Mouse (Mus musculus): ENCODE data around the gene Ece2. TPM values are rescaled to one million over a fixed set of nuclear protein-coding genes. Genes with fewer than 3 reads are reported as not detected.
"Not testable (repeated sequence)": the region's sequence is repeated elsewhere in the genome, so short reads cannot be mapped to it uniquely, and the experiment has no call there.

Ece2 gene
- polyA plus RNA-seq, 1 experiment from 2014 or later = 3.6 TPM

DNA sequence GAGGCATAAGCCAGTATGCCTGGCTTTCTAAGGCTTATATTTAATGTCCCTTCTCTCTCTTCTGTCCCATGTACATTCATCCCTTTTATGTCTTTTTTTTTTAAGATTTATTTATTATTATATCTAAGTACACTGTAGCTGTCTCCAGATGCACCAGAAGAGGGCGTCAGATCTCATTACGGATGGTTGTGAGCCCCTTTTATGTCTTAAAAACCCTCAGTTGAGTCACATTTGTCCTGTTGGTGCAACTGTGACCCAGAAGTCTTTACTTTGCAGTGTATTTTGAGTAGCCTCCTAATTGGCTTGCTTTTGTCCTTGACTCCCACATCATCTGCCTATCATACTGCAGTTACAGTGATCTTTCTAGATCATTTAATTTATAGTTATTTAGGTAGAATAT, 23.7 kb downstream of the Ece2 start:
- Histone ChIP-seq H3K9ac (replicated peaks; ENCODE audit: low read length) (0 out of 2 replicates have a peak overlapping the region, but pooled peaks have one; percentile 35), H3K27ac (ENCODE audit: low read length) (no peak overlapping the region), H3K4me2 (replicated peaks; ENCODE audit: low read depth, low read length) (no peak overlapping the region), H3K4me1 (ENCODE audit: insufficient read depth, low read length) (peaks cover 16% of the 10 kb centered on the region), H3K4me3 (ENCODE audit: low read length) (no peak overlapping the region), H3K27me3 (ENCODE audit: insufficient read depth, low read length) (no peaks in the 10 kb centered on the region), H3K36me3 (ENCODE audit: insufficient read depth, low read length) (peaks cover 43% of the 10 kb centered on the region), H3K9me3 (ENCODE audit: low read length) (no peaks in the 10 kb centered on the region)
- WGBS = 63% methylated on average over 2 of the region's 2 CpGs
- no peak for ATAC-seq (ENCODE audit: low FRiP score, low TSS enrichment)

DNA sequence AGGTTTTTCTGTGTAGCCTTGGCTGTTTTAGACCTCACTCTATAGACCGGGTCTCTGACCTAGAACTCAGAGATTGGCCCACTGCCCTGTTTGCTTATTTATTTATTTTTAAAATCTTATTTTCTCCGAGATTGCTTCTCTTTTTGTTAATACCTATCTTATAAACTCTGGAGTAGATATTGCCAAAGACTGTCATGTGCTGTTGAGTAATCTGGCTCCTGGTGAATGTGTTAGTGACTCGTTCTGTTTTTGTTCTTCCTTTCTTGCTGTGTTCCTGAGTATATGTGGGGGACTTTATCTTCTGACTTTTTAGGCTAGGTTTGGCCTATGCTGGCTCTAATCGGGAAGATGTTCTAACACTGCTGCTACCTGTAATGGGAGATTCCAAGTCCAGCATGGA, 28.0 kb downstream of the Ece2 start:
- H3K9me3 ChIP-seq (ENCODE audit: low read length) = no peaks in the 10 kb centered on the region
- H3K27me3 ChIP-seq (ENCODE audit: insufficient read depth, low read length) = no peaks in the 10 kb centered on the region
- H3K4me3 ChIP-seq (ENCODE audit: low read length) = no peak overlapping the region
- no peak overlapping the region for H3K4me2 ChIP-seq (replicated peaks; ENCODE audit: low read depth, low read length)
- peaks cover 74% of the 10 kb centered on the region for H3K36me3 ChIP-seq (ENCODE audit: insufficient read depth, low read length)
- H3K27ac ChIP-seq (ENCODE audit: low read length) = no peak overlapping the region
- H3K9ac ChIP-seq (replicated peaks; ENCODE audit: low read length) = no peak overlapping the region
- WGBS = 92% methylated on average over 4 of the region's 4 CpGs
- H3K4me1 ChIP-seq (ENCODE audit: insufficient read depth, low read length) = peaks cover 5% of the 10 kb centered on the region
- ATAC-seq (ENCODE audit: low FRiP score, low TSS enrichment) = no peak

DNA sequence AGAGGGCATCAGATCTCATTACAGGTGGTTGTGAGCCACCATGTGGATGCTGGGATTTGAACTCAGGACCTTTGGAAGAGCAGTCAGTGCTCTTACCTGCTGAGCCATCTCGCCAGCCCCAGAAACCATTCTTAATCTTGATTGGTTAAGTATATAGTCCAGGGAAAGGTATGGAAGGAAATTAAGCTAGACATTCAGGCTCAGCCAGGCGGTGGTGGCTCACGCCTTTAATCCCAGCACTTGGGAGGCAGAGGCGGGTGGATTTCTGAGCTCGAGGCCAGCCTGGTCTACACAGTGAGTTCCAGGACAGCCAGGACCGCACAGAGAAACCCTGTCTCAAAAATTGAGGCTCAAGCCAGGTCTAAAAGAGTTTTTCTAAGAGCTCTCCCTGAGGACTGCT, 38.4 kb downstream of the Ece2 start, which contains the start of gene Eif4g1:
Gene Eif4g1 (plus strand): TSS at position 301 of the 400 bp plus-strand sequence.
- not testable (repeated sequence) for H3K4me2 ChIP-seq (replicated peaks; ENCODE audit: low read depth, low read length); ATAC-seq (ENCODE audit: low FRiP score, low TSS enrichment); H3K9ac ChIP-seq (replicated peaks; ENCODE audit: low read length); H3K27me3 ChIP-seq (ENCODE audit: insufficient read depth, low read length); H3K4me3 ChIP-seq (ENCODE audit: low read length); H3K36me3 ChIP-seq (ENCODE audit: insufficient read depth, low read length); H3K27ac ChIP-seq (ENCODE audit: low read length); H3K4me1 ChIP-seq (ENCODE audit: insufficient read depth, low read length); H3K9me3 ChIP-seq (ENCODE audit: low read length)
- WGBS = 100% methylated on average over 4 of the region's 6 CpGs

DNA sequence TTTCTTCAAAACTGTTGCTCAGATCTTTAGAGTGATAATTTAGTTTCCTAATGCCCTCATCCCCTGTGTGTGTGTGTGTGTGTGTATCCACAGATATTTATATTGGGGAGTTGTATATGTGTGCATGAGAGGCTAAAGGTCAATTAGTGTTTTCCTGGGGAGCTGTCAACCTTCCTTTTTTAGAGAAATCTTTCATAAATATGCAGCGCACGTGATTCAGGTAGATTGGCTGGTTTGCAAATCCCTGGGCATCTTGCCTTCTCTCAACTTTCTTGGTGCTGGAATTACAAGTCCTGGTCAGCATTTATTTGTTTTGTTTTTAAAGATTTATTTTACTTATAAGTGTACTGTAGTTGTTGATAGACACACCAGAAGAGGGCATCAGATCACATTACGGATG, 40.7 kb downstream of the Ece2 start:
- no peak for ATAC-seq (ENCODE audit: low FRiP score, low TSS enrichment)
- H3K9me3 ChIP-seq (ENCODE audit: low read length) = no peaks in the 10 kb centered on the region
- peaks cover 6% of the 10 kb centered on the region for H3K36me3 ChIP-seq (ENCODE audit: insufficient read depth, low read length)
- peaks cover 14% of the 10 kb centered on the region for H3K4me1 ChIP-seq (ENCODE audit: insufficient read depth, low read length)
- no peak overlapping the region for H3K27ac ChIP-seq (ENCODE audit: low read length)
- no peak overlapping the region for H3K9ac ChIP-seq (replicated peaks; ENCODE audit: low read length)
- H3K27me3 ChIP-seq (ENCODE audit: insufficient read depth, low read length) = no peaks in the 10 kb centered on the region
- 81% methylated on average over 3 of the region's 3 CpGs for WGBS
- no peak overlapping the region for H3K4me3 ChIP-seq (ENCODE audit: low read length)
- no peak overlapping the region for H3K4me2 ChIP-seq (replicated peaks; ENCODE audit: low read depth, low read length)

DNA sequence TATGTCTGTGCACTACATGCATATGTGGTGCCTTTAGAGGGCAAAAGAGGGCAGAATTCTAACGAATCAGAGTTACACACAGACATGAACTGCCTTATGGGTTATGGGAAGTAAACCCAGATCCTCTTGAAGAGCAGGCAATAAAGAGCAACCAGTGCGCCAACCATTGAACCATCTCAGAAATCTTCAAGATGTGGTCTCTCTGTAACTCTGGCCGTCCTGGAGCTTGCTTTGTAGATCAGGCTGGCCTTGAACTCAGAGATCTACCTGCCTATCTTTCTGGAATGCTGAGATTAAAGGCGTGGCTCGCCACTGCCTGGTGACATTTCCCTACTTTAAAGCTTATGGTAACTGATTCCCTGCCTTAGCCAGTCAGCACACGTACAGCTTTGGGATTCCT, 42.3 kb downstream of the Ece2 start:
- Histone ChIP-seq H3K27me3 (ENCODE audit: insufficient read depth, low read length) (no peaks in the 10 kb centered on the region), H3K27ac (ENCODE audit: low read length) (peak overlapping the region; percentile 72), H3K9me3 (ENCODE audit: low read length) (no peaks in the 10 kb centered on the region), H3K4me2 (replicated peaks; ENCODE audit: low read depth, low read length) (peak overlapping the region; percentile 99), H3K9ac (replicated peaks; ENCODE audit: low read length) (no peak overlapping the region), H3K4me1 (ENCODE audit: insufficient read depth, low read length) (peaks cover 14% of the 10 kb centered on the region), H3K36me3 (ENCODE audit: insufficient read depth, low read length) (peaks cover 17% of the 10 kb centered on the region), H3K4me3 (ENCODE audit: low read length) (peak overlapping the region; percentile 97)
- ATAC-seq (ENCODE audit: low FRiP score, low TSS enrichment) = no peak
- 23% methylated on average over 6 of the region's 6 CpGs for WGBS

DNA sequence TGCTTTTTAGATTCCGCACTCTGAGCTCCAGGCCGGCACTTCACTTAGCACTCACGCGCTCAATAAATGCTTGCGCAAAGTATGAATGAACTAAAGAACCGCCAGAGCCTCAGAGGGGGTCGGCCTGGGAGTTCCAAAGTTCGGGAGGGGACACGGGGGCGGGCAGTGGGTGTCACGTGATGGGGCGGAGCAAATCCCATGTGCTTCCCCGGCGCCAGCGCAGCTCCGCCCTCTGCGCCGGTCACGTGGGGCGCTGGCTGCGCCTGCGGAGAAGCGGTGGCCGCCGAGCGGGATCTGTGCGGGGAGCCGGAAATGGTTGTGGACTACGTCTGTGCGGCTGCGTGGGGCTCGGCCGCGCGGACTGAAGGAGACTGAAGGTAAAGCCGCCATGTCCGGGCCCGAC, 42.9 kb downstream of the Ece2 start:
- peak overlapping the region; percentile 95 for H3K27ac ChIP-seq (ENCODE audit: low read length)
- H3K4me3 ChIP-seq (ENCODE audit: low read length) = peak overlapping the region; percentile 97
- peak overlapping the region; percentile 96 for H3K9ac ChIP-seq (replicated peaks; ENCODE audit: low read length)
- H3K4me2 ChIP-seq (replicated peaks; ENCODE audit: low read depth, low read length) = peak overlapping the region; percentile 99
- H3K9me3 ChIP-seq (ENCODE audit: low read length) = no peaks in the 10 kb centered on the region
- no peaks in the 10 kb centered on the region for H3K27me3 ChIP-seq (ENCODE audit: insufficient read depth, low read length)
- under 1% methylated on average over 35 of the region's 38 CpGs for WGBS
- H3K4me1 ChIP-seq (ENCODE audit: insufficient read depth, low read length) = peaks cover 14% of the 10 kb centered on the region
- H3K36me3 ChIP-seq (ENCODE audit: insufficient read depth, low read length) = peaks cover 23% of the 10 kb centered on the region
- ATAC-seq (ENCODE audit: low FRiP score, low TSS enrichment) = peak; percentile 96

DNA sequence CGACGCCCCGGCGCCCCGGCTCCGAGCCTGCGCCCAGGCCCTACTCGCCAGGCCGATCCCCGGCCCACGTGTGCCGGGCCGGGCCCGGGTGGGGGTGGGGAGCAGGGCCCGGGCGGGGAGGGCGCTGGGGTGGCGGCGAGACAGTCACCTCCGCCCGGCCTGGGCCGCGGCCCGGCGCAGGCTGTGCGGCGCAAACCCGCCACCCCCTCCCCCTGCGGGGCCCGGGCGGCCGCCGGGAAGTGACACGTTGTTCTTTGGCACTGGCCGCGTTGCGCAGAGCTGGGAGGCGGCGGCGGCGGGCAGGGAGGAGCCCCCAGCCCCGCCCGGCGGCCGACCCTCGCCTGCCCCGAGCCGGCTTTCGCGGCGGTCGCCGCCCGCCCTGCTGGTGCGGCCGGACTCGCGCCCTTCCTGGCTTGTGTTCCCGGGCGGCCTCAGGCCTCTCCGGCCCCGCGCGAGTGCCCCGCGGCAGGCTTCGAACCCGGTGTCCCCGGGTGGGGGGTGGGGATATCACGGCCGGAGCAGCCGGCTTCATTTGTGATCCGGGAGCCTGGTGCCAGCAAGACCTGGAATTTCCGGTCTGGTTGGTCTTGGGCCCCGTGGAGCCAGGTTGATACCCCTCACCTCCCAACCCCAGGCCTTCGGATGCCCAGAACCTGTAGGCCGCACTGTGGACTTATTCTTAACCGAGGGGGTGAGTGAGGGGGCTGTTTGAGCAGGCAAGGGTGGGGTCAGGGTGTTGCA, 43.5 kb downstream of the Ece2 start:
- Histone ChIP-seq H3K27ac (ENCODE audit: low read length) (peak overlapping the region; percentile 95), H3K9ac (replicated peaks; ENCODE audit: low read length) (peak overlapping the region; percentile 96), H3K9me3 (ENCODE audit: low read length) (no peaks in the 10 kb centered on the region), H3K4me3 (ENCODE audit: low read length) (peak overlapping the region; percentile 97), H3K4me1 (ENCODE audit: insufficient read depth, low read length) (peaks cover 14% of the 10 kb centered on the region), H3K36me3 (ENCODE audit: insufficient read depth, low read length) (peaks cover 29% of the 10 kb centered on the region), H3K4me2 (replicated peaks; ENCODE audit: low read depth, low read length) (peak overlapping the region; percentile 99), H3K27me3 (ENCODE audit: insufficient read depth, low read length) (no peaks in the 10 kb centered on the region)
- peak; percentile 1 for ATAC-seq (ENCODE audit: low FRiP score, low TSS enrichment)
- WGBS = under 1% methylated on average over 65 of the region's 78 CpGs

DNA sequence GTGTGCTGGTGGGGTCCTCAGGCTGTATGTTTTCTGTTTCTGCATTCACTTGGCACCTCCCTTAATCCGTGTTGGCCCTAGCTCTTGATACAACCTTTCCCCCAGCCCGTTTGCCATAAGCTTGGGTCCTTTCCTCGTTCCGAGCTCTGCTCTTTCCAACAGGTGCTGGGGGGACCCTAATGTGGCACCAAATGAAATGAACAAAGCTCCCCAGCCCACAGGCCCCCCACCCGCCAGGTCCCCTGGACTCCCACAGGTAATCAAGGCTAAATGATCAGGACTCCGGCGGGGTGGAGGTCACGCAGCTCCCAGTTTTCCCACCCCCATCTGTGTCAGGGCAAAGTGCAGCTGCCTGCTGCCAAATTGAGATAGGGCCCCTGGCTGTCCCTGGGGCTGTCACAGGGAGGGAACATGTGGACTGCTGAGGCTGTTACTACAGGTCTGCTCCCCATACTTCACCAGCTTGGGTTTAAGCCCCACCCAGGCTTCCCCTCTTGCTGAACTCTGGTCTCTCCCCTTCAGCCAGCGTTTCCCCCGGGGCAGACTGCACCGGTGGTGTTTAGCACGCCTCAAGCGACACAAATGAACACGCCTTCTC, 44.2 kb downstream of the Ece2 start:
- ATAC-seq (ENCODE audit: low FRiP score, low TSS enrichment) = 0 out of 2 replicates have a peak, but pooled peaks have one; percentile 8
- H3K9ac ChIP-seq (replicated peaks; ENCODE audit: low read length) = peak overlapping the region; percentile 96
- WGBS = 2% methylated on average over 14 of the region's 14 CpGs

DNA sequence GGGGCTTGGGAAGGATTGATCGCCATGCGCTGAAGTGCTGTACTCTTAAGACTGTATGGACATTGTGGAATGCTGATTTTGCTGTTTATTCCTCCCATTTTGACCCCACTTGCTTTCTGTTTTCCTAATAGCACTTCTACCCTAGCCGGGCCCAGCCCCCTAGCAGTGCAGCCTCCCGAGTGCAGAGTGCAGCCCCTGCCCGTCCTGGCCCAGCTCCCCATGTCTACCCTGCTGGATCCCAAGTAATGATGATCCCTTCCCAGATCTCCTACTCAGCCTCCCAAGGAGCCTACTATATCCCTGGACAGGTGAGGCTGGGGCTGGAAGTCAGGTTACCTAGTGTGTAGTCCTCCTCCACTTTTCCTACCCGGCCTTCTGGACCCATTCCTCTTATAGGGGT, 45.6 kb downstream of the Ece2 start:
- H3K27ac ChIP-seq (ENCODE audit: low read length) = no peak overlapping the region
- whole genome bisulfite sequencing = 89% methylated on average over 6 of the region's 6 CpGs
- ATAC-seq (ENCODE audit: low FRiP score, low TSS enrichment) = no peak
- H3K4me2 ChIP-seq (replicated peaks; ENCODE audit: low read depth, low read length) = no peak overlapping the region
- peaks cover 49% of the 10 kb centered on the region for H3K36me3 ChIP-seq (ENCODE audit: insufficient read depth, low read length)
- H3K9me3 ChIP-seq (ENCODE audit: low read length) = no peaks in the 10 kb centered on the region
- no peak overlapping the region for H3K4me3 ChIP-seq (ENCODE audit: low read length)
- no peaks in the 10 kb centered on the region for H3K27me3 ChIP-seq (ENCODE audit: insufficient read depth, low read length)
- H3K4me1 ChIP-seq (ENCODE audit: insufficient read depth, low read length) = peaks cover 14% of the 10 kb centered on the region
- no peak overlapping the region for H3K9ac ChIP-seq (replicated peaks; ENCODE audit: low read length)

More for the DNA sequence above, 44.2 kb downstream of the Ece2 start:
- Histone ChIP-seq H3K4me2 (replicated peaks; ENCODE audit: low read depth, low read length) (peak overlapping the region; percentile 99), H3K27ac (ENCODE audit: low read length) (peak overlapping the region; percentile 95), H3K9me3 (ENCODE audit: low read length) (no peaks in the 10 kb centered on the region), H3K4me3 (ENCODE audit: low read length) (peak overlapping the region; percentile 97), H3K27me3 (ENCODE audit: insufficient read depth, low read length) (no peaks in the 10 kb centered on the region), H3K4me1 (ENCODE audit: insufficient read depth, low read length) (peaks cover 14% of the 10 kb centered on the region), H3K36me3 (ENCODE audit: insufficient read depth, low read length) (peaks cover 36% of the 10 kb centered on the region)

DNA sequence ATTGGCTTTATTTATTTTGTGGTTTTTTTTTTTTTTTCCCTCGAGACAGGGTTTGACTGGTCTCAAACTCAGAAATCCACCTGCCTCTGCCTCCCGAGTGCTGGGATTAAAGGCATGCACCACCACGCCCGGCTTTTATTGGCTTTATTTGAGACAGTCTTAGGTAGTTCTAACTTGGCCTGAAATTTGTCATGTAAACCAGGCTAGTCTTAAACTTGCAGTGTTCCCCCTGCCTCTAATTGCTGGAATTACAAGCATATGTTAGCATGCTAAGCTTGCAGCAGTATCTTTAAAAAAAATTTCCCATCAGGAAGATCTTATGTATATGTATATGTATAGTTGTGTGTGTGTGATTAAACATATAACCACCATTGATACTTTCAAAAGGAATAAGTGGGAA, 47.1 kb downstream of the Ece2 start:
- ATAC-seq (ENCODE audit: low FRiP score, low TSS enrichment) = no peak
- Histone ChIP-seq H3K9ac (replicated peaks; ENCODE audit: low read length) (no peak overlapping the region), H3K4me1 (ENCODE audit: insufficient read depth, low read length) (peaks cover 14% of the 10 kb centered on the region), H3K27ac (ENCODE audit: low read length) (no peak overlapping the region), H3K4me3 (ENCODE audit: low read length) (no peak overlapping the region), H3K4me2 (replicated peaks; ENCODE audit: low read depth, low read length) (no peak overlapping the region), H3K27me3 (ENCODE audit: insufficient read depth, low read length) (no peaks in the 10 kb centered on the region), H3K36me3 (ENCODE audit: insufficient read depth, low read length) (peaks cover 64% of the 10 kb centered on the region), H3K9me3 (ENCODE audit: low read length) (no peaks in the 10 kb centered on the region)
- 83% methylated on average over 4 of the region's 4 CpGs for WGBS

All from kidney, embryonic 16.5 days (tissue).